Mouse (Mus musculus) embryonic facial prominence, embryonic 14.5 days (tissue): ENCODE measurements around the gene Pgrmc2. TPM values are rescaled to one million over a fixed set of nuclear protein-coding genes. Genes with fewer than 3 reads are reported as not detected.

Source experiments
- ATAC-seq: fragments of 200-750 bp; cut with Nextera tagmentation; 2 replicates; pipeline ENCODE4 v1.8.0; 2017; ENCODE audit warnings: low read depth, moderate number of reproducible peaks, moderate TSS enrichment
- DNase-seq: peaks from one replicate; pipeline ENCODE4 v3.0.0-alpha.2; 2015; ENCODE audit warnings: low spot score
- H3K27ac ChIP-seq: fragments of 300-500 bp; sonication (generic); replicated peaks from 2 replicates; pipeline ENCODE4 v1.5.1; 2014; ENCODE audit warnings: low read depth, mild to moderate bottlenecking, low read length, moderate library complexity
- H3K27me3 ChIP-seq: fragments of 300-500 bp; sonication (generic); replicated peaks from 2 replicates; pipeline ENCODE4 v1.6.1; 2014; ENCODE audit warnings: low read length; ENCODE audit not compliant: control insufficient read depth, insufficient read depth
- H3K36me3 ChIP-seq: fragments of 300-500 bp; sonication (generic); 2 replicates; pipeline ENCODE4 v1.6.1; 2014; ENCODE audit warnings: low read length, mixed read lengths; ENCODE audit not compliant: control insufficient read depth, insufficient read depth
- H3K4me1 ChIP-seq: fragments of 300-500 bp; sonication (generic); 2 replicates; pipeline ENCODE4 v1.6.1; 2014; ENCODE audit warnings: antibody characterized with exemption, low read length; ENCODE audit not compliant: control insufficient read depth, insufficient read depth
- H3K4me2 ChIP-seq: fragments of 300-500 bp; sonication (generic); 2 replicates; pipeline ENCODE4 v1.6.1; 2014; ENCODE audit warnings: low read depth, mild to moderate bottlenecking, low read length, moderate library complexity, mixed read lengths
- H3K4me3 ChIP-seq: fragments of 300-500 bp; sonication (generic); 2 replicates; pipeline ENCODE4 v1.5.1; 2014; ENCODE audit warnings: low read depth, mild to moderate bottlenecking, low read length
- H3K9ac ChIP-seq: fragments of 300-500 bp; sonication (generic); 2 replicates; pipeline ENCODE4 v1.6.1; 2014; ENCODE audit warnings: low read depth, mild to moderate bottlenecking, low read length, moderate library complexity, mixed read lengths
- H3K9me3 ChIP-seq: fragments of 300-500 bp; sonication (generic); 2 replicates; pipeline ENCODE4 v1.6.1; 2016; ENCODE audit warnings: low read length; ENCODE audit not compliant: control insufficient read depth
- WGBS: fragments of 180-500 bp; shearing (Covaris S2); extraction: QIAGEN DNeasy Blood & Tissue Kit; methylation state at CpG from one replicate; pipeline ENCODE4 v1.1.7; 2014; 5-methylcytosine and 5-hydroxymethylcytosine counted together
- polyA plus RNA-seq: library from polyadenylated mRNA; unstranded; fragments of >200 nt; fragmentation: Nextera tagmentation; extraction: Ambion mirVana; gene quantifications from 2 replicates; pipeline ENCODE4 v1.2.1, GENCODE M21; 2014

The Pgrmc2 gene
- polyA plus RNA-seq = 32.5 and 33.7 TPM in 2 replicates

DNA sequence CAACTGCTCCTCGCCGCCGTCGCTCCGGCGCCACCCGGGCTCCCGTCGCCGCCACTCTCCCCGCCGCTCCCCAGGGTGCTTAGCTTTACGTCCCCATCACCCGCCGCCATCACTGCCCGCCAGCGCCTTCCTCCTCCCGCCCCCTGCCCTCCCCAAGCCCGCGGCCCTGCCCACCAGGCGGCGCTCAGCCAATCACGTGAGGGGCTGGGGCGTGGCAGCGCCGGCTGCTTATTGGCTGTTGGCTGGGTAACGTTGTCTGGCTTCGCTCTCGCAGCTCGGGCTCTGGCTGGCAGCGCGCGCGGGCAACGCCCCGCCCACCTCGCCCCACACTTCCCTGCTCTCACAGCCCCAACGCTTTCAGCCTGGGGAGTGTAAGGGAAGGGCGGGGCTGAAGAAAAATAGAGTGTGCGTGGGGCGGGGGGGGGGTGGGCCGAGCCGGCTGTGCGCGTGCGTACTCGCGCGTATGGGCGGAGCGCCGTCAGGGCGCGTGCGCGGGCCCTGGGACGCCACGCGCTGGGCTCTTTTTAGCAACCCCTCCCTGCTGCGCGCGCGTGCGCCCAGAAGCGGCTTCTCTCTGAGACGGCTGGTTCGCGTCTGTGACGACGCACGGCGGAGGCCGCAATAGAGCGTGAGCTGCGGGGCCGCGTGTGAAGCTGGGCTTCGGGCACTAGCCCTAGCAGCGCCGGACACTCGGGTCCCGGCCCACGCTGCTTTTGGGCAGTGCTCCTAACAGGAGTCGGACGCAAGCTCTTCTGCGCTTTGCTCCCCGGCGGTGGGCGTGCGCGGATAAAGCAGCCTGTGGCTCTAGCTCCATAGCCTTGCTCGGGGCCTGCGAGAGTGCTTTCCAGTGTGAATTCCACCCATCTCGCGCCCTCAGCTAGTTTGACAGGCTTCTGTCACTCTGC, at the start of gene Pgrmc2:
Gene Pgrmc2, minus strand, starts transcription at position 162 of the 905 bp plus-strand sequence.
- H3K27ac ChIP-seq = peak within 1 kb of the TSS; percentile 91
- no peaks in the 10 kb centered on the region for H3K9me3 ChIP-seq
- peaks cover 20% of the 10 kb centered on the region; the same call in 1 of the 2 replicates for H3K4me1 ChIP-seq
- DNase-seq (peak; percentile 99), ATAC-seq (peak; percentile 98)
- peak within 1 kb of the TSS; percentile 86 for H3K4me3 ChIP-seq
- under 1% methylated on average over 27 of the region's 95 CpGs for WGBS
- H3K9ac ChIP-seq = peak within 1 kb of the TSS; percentile 91
- H3K4me2 ChIP-seq = peak within 1 kb of the TSS; percentile 71
- no peaks in the 10 kb centered on the region for H3K27me3 ChIP-seq
- H3K36me3 ChIP-seq = no peaks in the 10 kb centered on the region

DNA sequence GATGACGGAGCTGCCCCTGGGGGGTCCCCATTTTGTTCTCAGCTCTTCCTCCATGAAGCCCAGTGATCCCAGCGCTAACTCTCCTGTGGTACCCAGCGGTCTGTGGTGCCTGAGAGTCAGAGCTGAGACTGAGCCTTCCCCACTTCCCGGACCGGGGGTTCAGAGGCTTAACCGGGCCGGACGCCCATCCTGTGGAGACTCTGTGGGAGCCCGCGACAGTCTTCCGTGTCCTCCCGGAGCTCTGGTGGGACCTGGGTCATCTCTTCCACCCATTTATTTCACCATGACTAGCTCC, 41.1 kb upstream of the Pgrmc2 start:
- no peaks in the 10 kb centered on the region for H3K27me3 ChIP-seq
- no peaks in the 10 kb centered on the region for H3K36me3 ChIP-seq
- no peaks in the 10 kb centered on the region for H3K9me3 ChIP-seq
- H3K4me3 ChIP-seq = no peak overlapping the region
- ATAC-seq = no peak
- H3K27ac ChIP-seq = no peak overlapping the region
- H3K4me1 ChIP-seq = no peaks in the 10 kb centered on the region; the same call in 1 of the 2 replicates
- no peak for DNase-seq
- no peak overlapping the region for H3K9ac ChIP-seq
- WGBS = 17% methylated on average over 12 of the region's 12 CpGs
- H3K4me2 ChIP-seq = peak overlapping the region; percentile 37

DNA sequence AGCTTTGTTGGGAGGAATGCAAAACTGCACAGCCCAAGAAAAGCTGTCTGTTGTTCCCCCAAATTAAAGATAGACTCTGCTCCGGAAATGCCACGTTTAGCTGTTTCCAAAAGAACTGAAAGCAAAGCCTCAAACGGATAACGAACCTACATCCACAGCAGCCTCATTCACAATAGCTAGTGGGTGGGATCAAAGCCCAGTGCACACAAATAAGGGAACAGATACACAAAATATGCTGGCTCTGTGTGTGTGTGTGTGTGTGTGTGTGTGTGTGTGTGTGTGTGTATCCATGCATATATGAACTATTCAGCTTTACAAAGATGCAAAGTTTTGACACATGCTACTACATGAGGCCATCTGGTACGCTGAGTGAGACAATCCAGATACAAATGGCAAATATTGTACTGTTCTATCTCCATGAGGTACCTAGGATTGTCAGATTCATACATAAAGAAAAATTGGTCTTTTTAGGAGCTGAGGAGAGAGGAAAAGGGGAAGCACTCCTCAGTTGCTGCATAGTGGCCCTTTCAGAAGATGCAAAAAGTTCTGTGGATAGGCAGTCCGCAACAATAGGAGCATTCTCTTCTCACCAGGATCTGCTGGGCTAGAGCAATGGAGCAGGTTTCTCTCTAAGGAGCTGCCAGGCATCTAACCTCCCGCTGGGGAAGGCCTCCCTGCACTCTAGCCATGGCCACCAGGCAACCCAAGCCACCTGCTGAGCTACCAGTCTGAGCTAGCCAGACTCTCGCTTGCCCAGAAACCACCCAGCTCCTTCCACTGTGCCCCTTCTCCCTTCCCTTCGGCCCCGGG, 40.5 kb upstream of the Pgrmc2 start:
- Histone ChIP-seq H3K9me3 (no peaks in the 10 kb centered on the region), H3K27me3 (no peaks in the 10 kb centered on the region), H3K36me3 (no peaks in the 10 kb centered on the region), H3K9ac (no peak overlapping the region), H3K4me2 (peak overlapping the region; percentile 37), H3K4me1 (no peaks in the 10 kb centered on the region; the same call in 1 of the 2 replicates), H3K4me3 (no peak overlapping the region), H3K27ac (no peak overlapping the region)
- 23% methylated on average over 10 of the region's 10 CpGs for WGBS
- peak; percentile 29 for DNase-seq
- no peak for ATAC-seq

DNA sequence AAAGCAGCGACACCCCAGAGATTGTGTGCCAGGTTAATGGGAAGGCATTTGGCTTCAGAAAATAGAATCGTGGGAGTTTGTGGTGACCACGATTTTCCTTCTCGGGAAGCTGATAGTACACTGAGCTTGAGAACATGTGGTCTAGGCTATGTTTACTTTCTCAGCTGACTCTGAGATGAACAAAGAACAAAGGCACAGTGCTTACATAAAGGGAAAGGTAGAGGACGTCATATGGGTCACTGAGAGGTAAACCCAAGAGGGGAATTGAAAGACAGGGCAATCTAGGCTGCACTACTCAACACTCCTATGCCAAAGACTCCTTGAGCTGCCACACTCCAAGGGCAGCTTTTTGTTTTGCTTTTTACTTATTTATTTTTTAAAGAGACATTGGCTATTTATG, 35.3 kb upstream of the Pgrmc2 start:
- H3K9me3 ChIP-seq = no peaks in the 10 kb centered on the region
- no peaks in the 10 kb centered on the region for H3K4me1 ChIP-seq
- no peak overlapping the region for H3K4me2 ChIP-seq
- H3K4me3 ChIP-seq = no peak overlapping the region
- no peaks in the 10 kb centered on the region for H3K27me3 ChIP-seq
- ATAC-seq (no peak), DNase-seq (no peak)
- no peaks in the 10 kb centered on the region for H3K36me3 ChIP-seq
- H3K9ac ChIP-seq = no peak overlapping the region
- WGBS = 63% methylated on average over 5 of the region's 5 CpGs
- H3K27ac ChIP-seq = no peak overlapping the region

DNA sequence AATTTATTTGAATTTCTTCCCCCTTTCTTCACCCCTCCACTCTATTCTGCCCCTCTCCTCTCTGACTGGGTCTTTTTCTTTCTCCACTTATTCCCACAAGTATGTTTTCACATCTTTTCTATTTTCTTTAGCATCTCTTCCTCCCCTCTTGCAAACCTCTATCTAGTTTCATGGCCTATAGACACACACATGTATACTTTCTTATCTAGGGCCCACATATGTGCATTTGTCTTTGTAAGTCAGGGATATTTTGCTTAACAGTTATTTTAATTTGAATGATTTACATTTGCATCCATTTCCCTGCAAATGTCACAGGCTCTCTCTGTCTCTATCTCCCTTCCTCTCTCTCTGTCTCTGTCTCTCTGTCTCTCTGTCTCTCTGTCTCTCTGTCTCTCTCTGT, 34.6 kb upstream of the Pgrmc2 start:
- Histone ChIP-seq H3K27ac (no peak overlapping the region), H3K9me3 (no peaks in the 10 kb centered on the region), H3K4me3 (no peak overlapping the region), H3K4me2 (no peak overlapping the region), H3K9ac (no peak overlapping the region), H3K27me3 (no peaks in the 10 kb centered on the region), H3K4me1 (no peaks in the 10 kb centered on the region), H3K36me3 (no peaks in the 10 kb centered on the region)
- DNase-seq = no peak
- no peak for ATAC-seq

DNA sequence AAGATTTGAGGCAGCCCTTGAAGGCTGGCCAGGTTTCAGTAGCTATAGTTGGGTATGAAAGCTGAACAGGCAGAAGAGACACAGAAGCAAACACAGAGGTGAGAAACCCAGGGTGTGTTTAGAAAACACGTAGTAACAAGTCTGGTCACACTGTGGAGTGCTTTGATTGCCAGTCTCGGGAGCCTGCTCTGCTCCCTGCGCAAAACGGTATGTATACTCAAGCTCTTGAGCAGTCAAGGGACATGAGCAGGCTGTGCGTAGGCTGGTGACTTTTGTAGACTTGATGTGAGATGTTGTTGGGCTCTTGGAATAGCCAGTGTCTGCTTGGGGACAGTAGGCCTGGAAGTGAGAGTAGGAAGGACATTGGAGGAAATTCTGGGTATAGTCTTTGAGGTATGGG, 30.3 kb upstream of the Pgrmc2 start:
- DNase-seq (peak; percentile 16), ATAC-seq (no peak)
- 85% methylated on average over 5 of the region's 5 CpGs for WGBS
- no peaks in the 10 kb centered on the region for H3K27me3 ChIP-seq
- no peak overlapping the region for H3K27ac ChIP-seq
- no peaks in the 10 kb centered on the region for H3K36me3 ChIP-seq
- no peak overlapping the region for H3K4me3 ChIP-seq
- H3K4me2 ChIP-seq = no peak overlapping the region
- H3K4me1 ChIP-seq = no peaks in the 10 kb centered on the region
- H3K9ac ChIP-seq = no peak overlapping the region
- H3K9me3 ChIP-seq = no peaks in the 10 kb centered on the region

DNA sequence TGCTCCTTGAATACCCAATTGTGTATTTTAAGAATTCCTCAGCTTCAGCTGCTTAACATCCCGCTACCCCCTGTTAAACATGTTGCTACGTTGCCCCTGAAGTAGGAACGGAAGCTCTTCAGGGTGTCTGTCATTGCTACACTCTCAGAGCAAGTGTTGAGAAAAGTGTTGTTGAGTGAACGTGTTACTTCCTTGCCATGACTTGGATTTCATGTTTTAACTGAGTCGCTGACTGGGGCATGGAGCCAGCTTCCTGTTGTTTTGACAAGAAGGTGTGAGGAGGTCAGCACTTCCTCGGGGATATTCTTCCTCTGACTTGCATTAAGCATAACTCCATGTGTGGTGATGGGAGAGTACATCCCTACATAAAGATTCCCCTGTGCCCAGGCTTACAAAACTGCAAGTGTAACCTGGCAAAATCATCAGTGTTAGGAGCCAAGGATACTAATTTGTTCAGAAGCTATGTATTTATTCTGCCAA, 25.5 kb upstream of the Pgrmc2 start:
- Histone ChIP-seq H3K4me1 (no peaks in the 10 kb centered on the region), H3K9ac (no peak overlapping the region), H3K4me2 (no peak overlapping the region), H3K27ac (no peak overlapping the region), H3K36me3 (no peaks in the 10 kb centered on the region), H3K9me3 (no peaks in the 10 kb centered on the region), H3K27me3 (no peaks in the 10 kb centered on the region), H3K4me3 (no peak overlapping the region)
- DNase-seq (peak; percentile 56), ATAC-seq (no peak)
- WGBS = 33% methylated on average over 6 of the region's 6 CpGs

DNA sequence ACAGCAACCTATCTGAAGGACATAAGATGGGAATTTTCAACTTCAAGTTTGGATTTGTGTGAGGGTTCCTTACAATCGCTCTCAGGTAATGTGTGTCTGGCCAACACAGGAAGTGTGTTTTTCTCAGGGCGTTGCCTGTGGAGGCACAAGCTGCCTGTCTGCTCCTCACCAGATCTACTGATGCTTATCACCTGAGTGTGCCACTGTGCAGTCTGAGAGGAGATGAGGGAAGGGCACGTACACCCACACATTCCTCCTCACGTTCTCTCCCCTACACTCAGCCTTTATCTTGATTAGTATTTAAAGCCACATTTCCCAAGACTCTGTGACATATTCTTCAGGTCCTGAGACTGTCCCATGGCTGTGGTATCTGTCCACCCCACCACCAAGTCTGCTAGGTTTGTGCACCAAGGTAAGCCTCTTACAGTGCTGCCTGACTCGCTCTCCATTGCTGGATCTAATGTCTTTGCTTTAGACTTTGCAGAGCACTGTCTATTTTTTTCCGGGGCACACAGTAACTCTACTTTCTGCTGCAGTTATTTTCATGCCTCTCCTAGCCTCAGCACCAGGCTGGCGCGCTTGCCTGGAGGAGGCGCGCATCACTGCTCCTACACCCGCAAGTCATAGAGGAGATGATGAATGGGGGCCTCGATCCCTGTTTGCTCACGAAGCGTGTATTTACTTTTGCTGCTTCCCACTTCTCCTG, 24.9 kb upstream of the Pgrmc2 start:
- Histone ChIP-seq H3K36me3 (no peaks in the 10 kb centered on the region), H3K27ac (no peak overlapping the region), H3K9me3 (no peaks in the 10 kb centered on the region), H3K4me1 (no peaks in the 10 kb centered on the region), H3K27me3 (no peaks in the 10 kb centered on the region), H3K4me2 (no peak overlapping the region), H3K9ac (no peak overlapping the region), H3K4me3 (no peak overlapping the region)
- no peak for ATAC-seq
- 62% methylated on average over 14 of the region's 14 CpGs for WGBS
- DNase-seq = no peak
